9 mouse cellular contexts compared by ENCODE assay signal in genomic region chr6:55294549-55295131, GRCm38 (mm10). TPM values are rescaled to one million over a fixed set of nuclear protein-coding genes. Genes with fewer than 3 reads are reported as not detected.
A peak's percentile ranks its signal among the peaks of the same experiment; 100 is the strongest.
DNase-seq lines count a peak whose midpoint lies in the region; ATAC-seq lines count a peak whose summit lies in the region.
"Had no signal": no experiment of that assay in that cellular context is flagged by ENCODE, and none has a peak within 500 bp of the region (broad histone marks: within the 10 kb centered on the region; RNA-seq: fewer than 3 reads in every experiment).

No protein-coding gene starts in this region.

- peak; percentile 22 for DNase-seq in adrenal gland, adult 2 months
- no peak for DNase-seq in adrenal gland, adult 18-20 months (ENCODE audit: low spot score in 2 of 2)
- peak; percentile 98 for DNase-seq in adipocyte (ENCODE audit: low spot score)
- DNase-seq in heart, adult 8-10 months (ENCODE audit: low spot score) = peak; percentile 83
- DNase-seq in limb, embryonic 10.5 days (ENCODE audit: low spot score) = no peak
- DNase-seq in ovary, postnatal 36 days (ENCODE audit: low spot score) = peak; percentile 33
- no peak for DNase-seq in layer of hippocampus, postnatal 36 days

- H3K4me1 ChIP-seq in limb, embryonic 10.5 days = peaks cover 10% of the 10 kb centered on the region; the same call in 1 of the 2 replicates
- H3K4me1 ChIP-seq: embryonic facial prominence, embryonic 12.5 days had no signal

- no peak overlapping the region for H3K4me3 ChIP-seq in limb, embryonic 10.5 days
- H3K4me3 ChIP-seq: embryonic facial prominence, embryonic 12.5 days had no signal

- H3K9me3 ChIP-seq in limb, embryonic 10.5 days (replicated peaks) = no peaks in the 10 kb centered on the region
- H3K9me3 ChIP-seq: embryonic facial prominence, embryonic 12.5 days had no signal

- H3K36me3 ChIP-seq in limb, embryonic 10.5 days = peaks cover 18% of the 10 kb centered on the region

- peak overlapping the region; percentile 19; the same call in 1 of the 2 replicates for H3K27ac ChIP-seq in limb, embryonic 10.5 days
- H3K27ac ChIP-seq: embryonic facial prominence, embryonic 12.5 days had no signal

- no peaks in the 10 kb centered on the region for H3K27me3 ChIP-seq in limb, embryonic 10.5 days (ENCODE audit: low read depth, poor library complexity, severe bottlenecking)
- H3K27me3 ChIP-seq: embryonic facial prominence, embryonic 12.5 days had no signal

- ATAC-seq in CD4-positive, CD25-positive, alpha-beta regulatory T cell, adult 4 months = no peak

- 46% methylated on average over 19 of the region's 19 CpGs for WGBS in limb, embryonic 10.5 days

RNA-seq across cellular contexts. Expression of gene Aqp1, which starts 41.6 kb away (rescaled TPM):
- total RNA-seq in adrenal gland, adult 2 months (2021) = 10 to 100 TPM; 35.1 to 85.4 TPM
- polyA plus RNA-seq in adrenal gland, adult 2 months (2012; rRNA removed) = 135 and 204 TPM in 2 replicates
- 100 to 1,000 TPM in 1 of 2 experiments, 10 to 100 TPM in 1; 41.5 to 104 TPM for total RNA-seq in adrenal gland, adult 18-20 months (2021)
- 100 to 1,000 TPM; 336 to 404 (median 350) TPM for total RNA-seq in heart, adult 8-10 months (2022)
- 0.94 and 1.1 TPM in 2 replicates for polyA plus RNA-seq in limb, embryonic 10.5 days (2016; fragmentation: Nextera tagmentation; extraction: Ambion mirVana)
- total RNA-seq in layer of hippocampus, postnatal 36 days (2021) = 1 to 10 TPM in 1 of 2 experiments, under 1 TPM in 1; 0.45 to 2.5 TPM
- polyA plus RNA-seq in CD4-positive, CD25-positive, alpha-beta regulatory T cell, adult 4 months (2017; shearing (Covaris generic)) = not detected

Comparison
In these comparisons a context has a peak if more than half of its experiments do, and no peak if none do; other contexts are left out.
1. DNase-seq: peak in adrenal gland, adult 2 months (single experiment), adipocyte (single experiment), heart, adult 8-10 months (single experiment) and ovary, postnatal 36 days (single experiment); none in adrenal gland, adult 18-20 months (0 of 2), limb, embryonic 10.5 days (single experiment) and layer of hippocampus, postnatal 36 days (0 of 2).
2. RNA of gene Aqp1, which starts 41.6 kb away (total RNA-seq): 336 to 404 TPM in heart, adult 8-10 months, 41.5 to 104 TPM in adrenal gland, adult 18-20 months and 35.1 to 85.4 TPM in adrenal gland, adult 2 months; 0.45 to 2.5 TPM in layer of hippocampus, postnatal 36 days; every median in the first group is over 10 times any median in the second.